Mouse (Mus musculus) c-Kit-positive CD71-positive TER-119-negative erythroid progenitor cells, embryonic 14.5 days (primary cell): Measurements from ENCODE around the gene Lrrc46.

Source experiments
- DNase-seq: peaks from one replicate; pipeline ENCODE4 v3.0.0-alpha.2; 2013; ENCODE audit warnings: low read depth

Lrrc46 gene

DNA sequence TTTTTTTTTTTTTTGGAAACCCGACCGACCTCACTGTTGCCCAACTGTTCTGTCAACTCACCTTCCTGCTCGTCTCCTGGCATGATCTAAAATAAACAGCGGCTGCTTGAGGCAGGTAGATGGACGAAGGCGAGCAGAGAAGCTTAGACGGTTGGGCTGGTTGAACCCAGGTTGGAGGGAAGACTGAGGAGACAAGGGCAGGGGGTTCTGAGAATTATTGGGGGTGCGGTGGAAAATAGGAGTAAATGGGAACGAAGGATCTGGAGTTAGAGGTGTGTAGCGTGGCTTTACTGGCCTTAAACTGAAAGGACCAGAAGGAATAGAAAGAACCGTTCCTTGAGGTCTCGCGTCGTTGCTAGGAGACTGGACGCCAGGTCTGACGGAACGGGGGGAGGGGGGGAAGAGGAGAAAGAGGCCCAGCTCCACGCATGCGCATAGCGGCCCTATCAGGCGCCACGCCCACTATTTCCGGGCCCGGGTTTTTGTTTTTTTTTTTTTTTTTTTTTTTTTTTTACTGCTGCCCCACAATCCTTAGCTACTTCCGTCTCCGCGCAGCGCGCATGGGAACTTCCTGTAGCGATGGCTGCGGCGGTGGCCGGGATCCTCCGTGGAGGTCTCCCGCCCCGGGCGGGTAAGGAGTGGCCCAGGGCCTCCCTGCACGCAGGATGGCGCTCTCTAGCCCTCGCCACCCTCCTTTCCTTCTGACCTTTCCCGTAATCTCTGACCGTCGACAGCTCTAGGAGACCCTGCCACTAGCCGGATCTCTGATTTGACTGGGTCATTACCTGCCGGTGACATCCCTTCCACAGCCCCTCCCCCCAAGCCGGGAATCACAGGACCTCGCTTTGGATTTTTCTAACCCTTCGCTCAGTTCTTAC is at the start of gene Lrrc46, which contains the start of gene Mrpl10:
Lrrc46 (minus strand) TSS at position 386 of the 878 bp plus-strand sequence.
Mrpl10 (plus strand) TSS at position 539 of the 878 bp plus-strand sequence.
- DNase-seq: peak; percentile 86

DNA sequence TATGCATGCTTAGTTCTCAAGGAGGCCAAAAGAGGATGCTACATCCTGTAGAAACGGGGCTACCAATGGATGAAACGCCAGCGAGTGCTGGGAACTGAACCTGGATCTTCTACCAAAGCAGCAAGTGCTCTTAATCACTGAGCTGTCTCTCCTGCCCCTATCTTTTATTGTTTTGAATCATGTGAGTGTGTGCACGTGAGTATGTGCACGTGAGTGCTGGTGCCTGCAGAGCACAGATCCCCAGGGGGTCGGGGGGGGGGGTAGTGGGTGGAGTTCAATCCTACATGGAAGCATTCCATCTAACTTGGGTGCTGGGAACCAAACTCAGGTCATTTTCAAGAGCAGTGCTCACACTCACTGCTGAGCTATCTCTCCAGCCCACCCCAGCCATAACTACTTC is 45.2 kb upstream of the Lrrc46 start:
- no peak for DNase-seq

DNA sequence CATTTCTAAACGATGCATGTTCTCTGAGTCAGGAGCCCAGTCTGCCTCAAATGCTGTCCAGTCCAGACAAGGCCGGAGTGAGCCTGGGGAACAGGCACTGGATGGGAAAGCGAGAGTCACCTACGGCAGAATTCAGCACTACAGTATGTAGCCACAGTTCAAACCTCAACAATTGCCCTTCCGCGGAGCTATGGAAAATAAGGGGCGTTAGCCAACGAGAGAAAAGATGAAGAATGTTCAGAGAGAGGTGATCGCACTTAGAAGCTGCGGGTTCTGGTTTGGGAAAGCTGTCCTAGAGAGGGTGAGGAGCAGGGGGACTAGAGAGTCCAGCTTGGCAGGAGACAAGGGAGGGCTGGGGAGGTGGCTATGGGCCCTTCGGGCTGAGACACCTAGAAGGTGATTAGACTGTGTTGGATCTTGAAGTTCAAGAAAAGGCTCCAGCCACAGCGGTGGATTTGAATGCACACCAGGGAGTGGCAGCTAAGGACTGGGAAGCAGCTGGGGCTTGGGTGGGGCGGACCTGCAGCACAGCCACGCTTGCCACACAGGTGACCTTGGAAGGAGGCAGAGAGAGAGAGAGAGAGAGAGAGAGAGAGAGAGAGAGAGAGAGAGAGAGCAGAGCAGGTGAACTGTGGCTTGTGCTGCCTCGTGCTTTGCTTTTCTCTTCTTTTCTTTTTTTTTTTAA is 43.8 kb upstream of the Lrrc46 start:
- DNase-seq: no peak

DNA sequence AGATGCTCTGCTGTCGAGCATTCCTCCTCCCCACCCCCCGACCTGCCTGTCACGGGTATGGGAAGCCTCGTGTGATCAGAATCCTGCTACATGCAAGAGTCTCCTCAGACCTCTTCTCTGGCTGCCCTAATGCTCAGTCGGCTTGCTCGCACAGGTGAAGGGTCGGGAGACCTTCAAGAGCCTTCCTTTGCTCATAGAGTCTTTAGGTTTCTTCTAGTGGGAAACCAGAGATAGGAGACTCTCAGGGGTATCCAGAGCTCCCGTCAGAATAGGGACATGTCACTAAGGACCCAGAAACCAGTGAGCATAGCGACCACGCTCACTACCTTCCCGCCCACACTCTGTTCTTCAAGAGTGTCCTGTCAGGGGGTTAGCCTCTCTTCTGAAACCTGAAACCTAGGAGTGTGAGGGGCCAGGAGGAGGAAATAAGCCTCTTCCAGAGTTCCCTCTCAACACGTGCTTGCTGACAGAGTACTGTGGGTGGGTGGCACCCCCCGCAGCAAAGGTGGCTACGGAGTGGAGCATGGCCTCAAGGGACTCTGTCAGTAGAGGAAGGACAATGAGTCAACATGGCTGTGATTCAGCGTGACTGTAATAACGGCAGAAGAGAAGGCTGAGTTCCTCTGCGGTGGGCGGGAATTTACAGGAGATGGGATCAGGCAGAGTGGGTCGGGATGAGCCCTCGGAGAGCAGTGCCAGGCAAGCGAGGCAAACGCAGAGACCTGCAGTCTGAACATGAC is 42.4 kb upstream of the Lrrc46 start:
- DNase-seq: no peak

DNA sequence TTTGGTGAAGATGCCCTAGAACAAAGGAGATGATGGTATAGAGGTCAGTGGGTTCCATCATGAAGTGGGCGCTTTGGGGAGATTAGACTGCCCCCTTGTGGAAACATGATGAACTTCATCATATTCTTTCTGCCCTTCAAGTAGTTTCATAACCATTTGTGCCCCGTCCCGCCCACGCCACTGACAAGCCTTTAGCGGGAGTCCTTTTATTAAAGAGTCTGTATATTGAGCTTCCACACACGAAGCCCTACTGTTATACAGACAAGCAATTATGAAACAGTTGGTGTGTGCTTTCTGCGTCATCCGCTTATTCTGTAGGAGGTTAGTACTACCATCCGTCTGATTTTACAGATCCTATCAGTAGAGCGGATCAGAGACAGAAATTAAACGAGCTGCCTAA is 41.8 kb upstream of the Lrrc46 start:
- peak; percentile 50 for DNase-seq

DNA sequence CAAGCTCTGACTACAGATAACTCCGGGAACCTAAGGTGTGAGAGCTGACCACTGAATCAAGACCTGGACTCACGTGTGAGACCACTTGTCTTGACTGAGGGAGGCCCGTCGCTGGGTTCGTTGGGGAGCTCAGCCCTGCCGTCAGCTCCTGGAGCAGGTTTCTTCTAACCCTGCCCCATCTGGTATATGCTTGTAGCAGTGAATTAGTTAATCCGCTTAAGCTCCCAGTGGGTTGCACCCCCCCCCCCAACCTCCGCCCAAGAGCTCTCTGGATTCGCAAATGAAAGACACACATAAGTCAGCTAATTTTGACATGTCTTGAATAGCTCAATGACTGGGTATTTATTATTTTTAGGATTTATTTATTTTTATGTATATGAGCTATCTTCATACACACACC is 39.1 kb upstream of the Lrrc46 start:
- no peak for DNase-seq

DNA sequence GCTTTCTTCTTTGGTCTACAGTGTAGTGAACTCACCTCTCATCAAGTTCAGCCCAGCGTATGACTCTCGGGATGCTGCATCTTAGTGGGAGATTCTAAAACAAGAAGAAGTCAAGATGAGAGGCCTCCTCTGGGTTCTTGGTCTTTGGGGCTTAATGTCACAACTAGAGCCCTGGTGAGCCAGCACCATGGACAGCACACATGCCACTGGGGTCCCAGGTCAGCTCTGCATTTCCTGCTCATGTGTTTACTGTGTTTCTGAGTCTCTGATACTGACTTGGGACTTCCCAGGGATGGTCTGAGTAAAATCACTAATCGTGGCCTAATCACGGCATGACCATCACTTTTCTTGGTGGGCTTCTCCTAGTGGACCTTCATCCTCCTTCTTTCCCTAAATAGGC is 37.5 kb upstream of the Lrrc46 start:
- no peak for DNase-seq

DNA sequence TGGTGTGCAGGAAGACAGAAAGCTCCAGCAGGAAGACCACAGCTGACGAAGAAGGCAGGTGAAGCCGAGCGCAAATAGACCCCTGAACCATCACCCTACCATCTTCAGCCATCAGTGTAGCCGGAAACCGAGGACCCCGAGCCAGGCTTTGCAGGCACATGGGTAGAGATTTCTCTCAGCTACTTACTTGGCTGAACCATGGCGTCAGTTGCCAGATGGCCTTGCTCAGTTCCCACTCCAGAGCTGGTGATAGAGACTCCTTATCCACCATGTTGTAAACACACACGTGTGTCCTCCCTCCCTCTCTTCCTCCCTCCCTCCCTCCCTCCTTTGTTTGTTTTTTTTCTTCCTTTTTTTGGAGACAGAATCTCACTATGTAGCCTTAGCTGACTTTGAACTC is 33.0 kb upstream of the Lrrc46 start:
- no peak for DNase-seq

DNA sequence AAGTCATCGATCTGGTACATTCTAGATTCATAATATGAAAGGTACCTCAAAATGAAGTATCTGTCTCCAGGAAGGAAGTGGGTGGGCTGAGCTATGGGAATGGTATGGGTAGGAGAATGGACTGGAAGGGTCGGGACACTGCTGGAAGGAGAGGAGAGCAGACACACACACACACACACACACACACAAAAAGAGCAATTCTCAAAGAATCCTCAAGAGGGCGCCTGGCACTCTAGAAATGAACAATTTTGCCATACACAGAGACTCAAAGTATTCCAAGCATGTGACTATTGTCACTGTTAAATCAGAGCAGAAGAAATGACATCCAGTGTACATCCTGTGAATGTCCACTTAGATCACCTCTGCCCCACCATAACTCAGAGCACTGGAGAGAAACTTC is 31.3 kb upstream of the Lrrc46 start:
- DNase-seq: peak; percentile 41

DNA sequence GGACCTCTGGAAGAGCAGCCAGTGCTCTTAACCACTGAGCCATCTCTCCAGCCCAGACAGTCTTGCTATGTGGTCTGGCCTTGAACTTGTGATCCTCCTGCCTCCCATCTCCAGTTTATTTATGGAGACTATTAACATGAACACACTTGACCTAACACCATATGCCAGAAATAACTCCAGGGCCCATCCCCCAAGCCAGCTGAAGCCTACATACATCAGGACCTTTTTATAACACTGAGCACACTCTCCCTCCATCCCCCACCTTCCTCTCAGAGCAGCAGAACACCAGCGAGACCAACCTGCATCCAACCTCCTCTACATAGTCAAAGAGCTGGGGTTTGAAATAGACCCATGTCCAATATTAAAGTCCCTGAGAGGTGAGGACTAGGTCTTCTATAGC is 29.9 kb upstream of the Lrrc46 start:
- DNase-seq: no peak

DNA sequence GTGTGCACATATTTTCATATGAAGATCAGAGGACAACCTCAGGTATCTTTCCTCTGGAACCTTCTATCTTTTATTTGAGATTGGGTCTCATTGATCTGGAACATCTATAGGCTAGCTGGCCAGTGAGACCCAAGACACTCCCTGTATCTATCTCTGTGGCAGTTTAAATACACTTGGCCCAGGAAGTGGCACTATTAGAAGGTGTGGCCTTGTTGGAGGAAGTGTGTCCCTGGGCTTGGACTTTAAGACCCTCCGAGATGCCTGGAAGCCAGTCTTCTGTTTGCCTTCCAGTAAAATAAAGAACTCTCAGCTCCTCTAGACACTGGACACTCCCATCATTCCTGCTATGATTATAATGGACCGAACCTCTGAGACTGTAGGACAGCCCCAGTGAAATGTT is 28.6 kb upstream of the Lrrc46 start:
- no peak for DNase-seq

DNA sequence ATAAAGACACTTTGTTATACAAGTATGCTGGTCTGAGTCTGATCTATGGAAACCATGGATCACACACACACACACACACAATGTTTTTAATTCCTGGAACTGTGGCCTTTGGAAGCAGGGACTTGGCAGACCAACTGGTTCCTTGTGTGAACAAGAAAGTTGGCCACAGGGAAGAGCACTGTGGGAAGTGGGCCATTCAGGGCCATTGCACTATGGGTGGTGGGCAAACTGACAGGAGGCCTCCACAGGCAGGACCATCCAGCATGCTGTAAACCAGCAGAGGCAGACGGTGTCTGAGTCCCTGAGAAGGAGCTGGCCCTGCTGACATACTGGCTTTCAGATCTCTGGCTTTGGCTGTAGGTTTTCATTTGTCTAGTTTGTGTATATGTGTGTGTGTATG is 28.1 kb upstream of the Lrrc46 start:
- no peak for DNase-seq

DNA sequence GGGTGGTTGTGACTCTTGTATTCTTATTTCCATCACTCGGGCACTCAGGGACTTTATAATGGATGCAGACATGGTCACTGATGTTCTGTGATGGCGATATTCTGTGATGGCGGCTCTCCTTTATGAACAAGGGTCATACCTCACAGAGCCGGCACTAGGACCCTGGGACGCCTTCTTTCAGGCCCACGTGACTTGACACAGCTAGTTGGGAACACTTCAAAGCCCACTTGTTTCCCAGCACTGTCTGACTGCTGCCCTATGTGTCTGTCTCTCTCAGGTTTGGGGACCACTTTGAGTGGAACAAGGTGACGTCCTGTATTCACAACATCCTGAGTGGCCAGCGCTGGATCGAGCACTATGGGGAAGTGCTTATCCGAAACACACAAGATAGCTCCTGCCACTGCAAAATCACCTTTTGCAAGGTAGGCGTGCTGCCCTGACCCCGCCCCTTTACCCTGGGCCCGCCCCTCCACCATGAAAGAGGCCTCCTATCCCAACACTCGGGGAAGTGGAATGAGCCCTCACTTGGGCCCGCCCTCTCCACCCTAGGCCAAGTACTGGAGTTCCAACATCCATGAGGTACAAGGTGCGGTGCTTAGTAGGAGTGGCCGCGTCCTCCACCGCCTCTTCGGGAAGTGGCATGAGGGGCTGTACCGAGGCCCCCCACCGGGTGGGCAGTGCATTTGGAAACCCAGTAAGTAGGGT is 25.6 kb upstream of the Lrrc46 start:
- DNase-seq: no peak

DNA sequence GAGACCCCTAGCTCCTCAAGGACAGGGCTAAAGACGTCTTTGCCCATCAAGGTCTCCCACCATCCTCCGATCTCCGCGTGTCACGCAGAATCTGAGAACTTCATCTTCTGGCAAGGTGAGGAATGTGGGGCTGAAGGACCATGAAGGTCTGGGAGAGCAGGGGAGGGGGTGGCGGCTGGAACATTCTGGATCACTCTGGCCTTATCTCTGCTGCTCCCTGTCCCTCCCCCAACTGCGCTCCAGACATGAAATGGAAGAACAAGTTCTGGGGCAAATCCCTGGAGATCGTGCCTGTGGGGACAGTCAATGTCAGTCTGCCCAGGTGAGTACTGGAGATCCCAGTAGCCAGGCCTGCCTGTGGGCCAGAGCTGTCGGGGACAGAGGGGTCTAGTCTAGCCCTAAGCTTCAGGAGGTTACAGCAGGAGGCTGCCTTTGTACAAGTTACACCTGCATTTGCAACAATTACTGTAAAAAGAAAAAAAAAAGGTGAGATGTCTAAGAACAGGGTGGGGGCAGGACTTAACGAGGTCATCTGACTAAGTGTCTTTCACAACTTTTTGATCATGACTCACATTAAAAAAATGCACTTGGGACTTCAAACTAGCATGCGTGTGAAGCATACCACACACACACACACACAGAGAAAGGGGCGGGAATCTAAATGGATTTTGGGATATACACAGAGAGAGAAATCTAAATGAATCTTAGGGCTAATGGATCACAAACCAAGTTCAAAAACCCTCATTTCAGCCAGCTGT is 24.5 kb upstream of the Lrrc46 start:
- DNase-seq: no peak

DNA sequence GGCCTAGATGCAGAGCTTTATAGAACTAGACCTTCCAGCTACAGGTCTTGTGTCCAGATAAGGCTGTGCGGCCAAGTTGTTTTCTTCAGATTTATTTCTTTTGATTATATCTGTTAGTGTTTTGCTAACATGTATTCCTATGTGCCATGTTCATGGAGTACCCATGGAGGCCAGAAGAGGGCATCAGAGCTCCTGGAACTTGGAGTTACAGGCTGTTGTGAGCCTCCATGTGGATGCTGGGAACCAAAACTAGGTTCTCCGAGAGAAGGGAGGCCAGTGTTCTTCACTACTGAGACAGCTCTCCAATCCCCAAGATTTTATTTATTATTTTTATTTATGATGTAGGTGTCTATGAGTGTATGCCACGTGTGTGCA is 22.7 kb upstream of the Lrrc46 start:
- no peak for DNase-seq

DNA sequence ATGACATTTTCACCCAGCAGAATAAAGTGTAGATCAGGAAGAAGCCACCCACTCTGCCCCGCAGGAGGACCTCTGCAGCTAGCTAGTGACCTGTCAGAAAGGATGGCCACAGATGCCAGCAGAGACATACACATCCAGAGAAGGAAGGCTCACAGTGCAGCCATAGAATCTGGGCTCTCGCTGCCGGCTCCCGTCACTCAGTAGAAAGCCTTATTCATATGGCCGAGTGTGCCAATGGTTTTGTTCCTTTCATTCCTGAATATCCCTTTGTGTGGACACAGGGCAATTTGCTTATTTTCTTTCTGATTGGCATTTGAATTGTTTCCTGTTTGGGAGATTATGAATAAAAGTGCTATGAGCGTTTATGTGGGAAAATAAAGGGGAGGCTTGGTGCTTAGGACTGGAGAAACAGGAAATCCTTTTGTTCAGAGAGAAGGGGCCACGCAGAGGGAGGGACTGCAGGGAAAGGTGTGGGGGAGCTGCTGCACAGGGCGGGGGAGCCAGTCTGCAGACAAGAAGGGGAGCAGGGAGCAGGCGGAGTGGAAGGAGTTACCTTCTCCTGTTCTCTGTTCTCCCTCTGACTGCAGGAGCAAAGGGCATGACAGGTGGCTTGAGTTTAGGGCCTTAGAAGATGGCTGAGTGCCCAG is 22.2 kb upstream of the Lrrc46 start:
- no peak for DNase-seq

DNA sequence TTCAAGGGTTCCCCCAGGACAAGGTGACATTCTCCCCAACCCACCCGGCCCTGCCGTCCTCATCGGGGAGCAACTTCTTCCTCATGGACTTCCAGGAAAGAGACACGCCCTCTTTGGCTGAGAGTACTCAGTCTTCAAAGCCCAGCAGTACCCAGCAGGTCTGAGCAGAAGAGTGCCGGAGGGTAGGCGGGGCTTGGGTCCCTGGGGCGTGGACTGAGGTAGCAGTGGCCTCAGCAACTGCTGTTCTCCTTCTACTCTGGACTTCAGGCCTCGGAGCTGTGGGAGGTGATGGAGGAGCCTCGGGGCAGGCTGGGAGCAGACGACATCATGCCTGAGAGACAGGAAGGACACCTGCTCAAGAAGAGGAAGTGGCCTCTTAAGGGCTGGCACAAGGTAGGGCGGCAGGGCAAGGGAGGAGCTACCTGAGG is 11.0 kb upstream of the Lrrc46 start:
- DNase-seq: peak; percentile 58

DNA sequence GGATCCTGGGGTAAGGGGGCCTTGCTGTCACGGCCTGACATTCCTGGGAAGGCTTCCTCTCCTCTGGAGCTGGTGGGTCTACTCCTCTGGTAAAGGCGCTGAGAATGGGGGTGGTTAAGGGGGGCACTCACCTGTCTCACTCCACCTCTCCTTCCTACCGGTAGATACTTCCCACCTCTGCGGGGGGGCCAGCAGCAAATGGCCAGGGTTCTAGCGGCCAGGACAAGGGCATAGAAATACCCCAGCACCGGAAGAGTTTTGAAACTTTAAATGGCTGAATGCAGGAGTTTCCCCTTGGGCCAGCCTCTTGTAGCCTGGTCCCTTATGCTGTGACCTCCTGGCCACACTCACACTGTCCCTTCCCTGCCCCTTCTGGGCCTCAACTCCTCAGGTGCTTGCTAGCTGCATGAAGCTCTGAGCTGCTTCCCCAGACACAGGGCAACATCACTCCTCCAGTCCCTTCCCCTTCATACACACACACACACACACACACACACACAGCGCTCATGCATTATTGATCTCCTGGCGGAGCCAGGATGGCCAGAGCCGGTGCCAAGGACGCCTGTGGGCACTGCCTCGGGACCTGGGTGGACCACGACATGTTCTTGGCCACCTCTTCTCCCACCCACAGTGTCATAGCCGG is 9.9 kb upstream of the Lrrc46 start:
- DNase-seq: no peak

DNA sequence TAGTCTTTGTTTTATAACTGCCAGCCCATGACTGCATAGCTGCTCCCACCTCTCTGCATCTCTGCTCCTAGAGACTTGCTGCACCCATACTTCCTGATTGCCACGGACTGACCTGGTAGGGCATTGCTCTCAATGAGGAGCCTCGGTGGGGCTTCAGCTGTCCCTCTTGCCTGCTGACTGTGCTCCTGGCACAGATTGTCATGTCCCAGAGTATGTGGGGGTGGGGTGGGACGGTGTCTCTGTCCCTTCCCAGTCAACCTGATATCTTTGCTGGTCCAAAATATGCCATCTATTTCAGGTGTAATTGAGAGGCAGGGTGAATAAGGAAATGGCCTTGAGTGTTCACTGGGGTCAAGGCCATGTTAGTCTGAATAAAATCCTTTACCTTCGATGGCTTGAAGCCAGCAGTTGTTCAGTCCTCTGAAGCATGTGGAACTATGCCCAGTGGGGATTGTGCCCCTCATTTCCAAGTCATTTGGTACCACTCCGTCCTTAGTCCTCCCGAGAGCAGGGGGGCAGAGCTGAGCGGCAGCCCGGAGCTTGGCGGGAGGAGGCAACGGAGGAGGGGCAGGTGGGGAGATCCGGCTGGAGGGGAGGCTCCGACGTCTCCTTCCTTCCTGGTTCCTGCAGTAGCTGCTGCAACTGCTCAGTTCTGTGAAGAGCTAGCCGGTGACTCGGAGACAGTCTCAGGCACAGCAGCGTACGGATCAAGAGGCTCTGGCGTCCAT is 9.2 kb upstream of the Lrrc46 start, which contains the start of gene Osbpl7:
Osbpl7 (plus strand) TSS at position 413 of the 728 bp plus-strand sequence.
- no peak for DNase-seq
